Mouse (Mus musculus) cerebellum, adult 2 months (tissue): Measurements from ENCODE around the gene Rpl32.

Experiments used
- CTCF ChIP-seq: fragments of 200-500 bp; IDR thresholded peaks from 2 replicates; pipeline ENCODE4 v1.5.1; 2011; ENCODE audit warnings: low read depth, mild to moderate bottlenecking, control low read depth, low read length, moderate library complexity, borderline replicate concordance; ENCODE audit not compliant: insufficient read depth
- POLR2A ChIP-seq: fragments of 200-500 bp; IDR thresholded peaks from 2 replicates; pipeline ENCODE4 v1.6.1; 2011; ENCODE audit warnings: low read length, control low read depth, borderline replicate concordance; ENCODE audit not compliant: insufficient read depth

- TF ChIP-seq CTCF: no peak
- TF ChIP-seq POLR2A: no peak
These were observed 45.9 kb upstream of the Rpl32 start for GRCm38 (mm10) chr6:115854432-115854831.
